Mouse (Mus musculus) hindbrain, embryonic 13.5 days (tissue): ENCODE results near the gene Ppfia3. TPM values are rescaled to one million over a fixed set of nuclear protein-coding genes. Genes with fewer than 3 reads are reported as not detected.
A peak's percentile ranks its signal among the peaks of the same experiment; 100 is the strongest.
"Not testable (repeated sequence)": the region's sequence is repeated elsewhere in the genome, so short reads cannot be mapped to it uniquely, and the experiment has no call there.

Source experiments
- ATAC-seq: fragments of 200-750 bp; cut with Nextera tagmentation; 2 replicates; pipeline ENCODE4 v1.8.0; 2017; ENCODE audit warnings: moderate TSS enrichment; ENCODE audit not compliant: low FRiP score
- H3K27ac ChIP-seq: fragments of 300-500 bp; sonication (generic); 2 replicates; pipeline ENCODE4 v1.5.1; 2015; ENCODE audit warnings: inconsistent platforms, mild to moderate bottlenecking, moderate library complexity
- H3K27me3 ChIP-seq: fragments of 300-500 bp; sonication (generic); 2 replicates; pipeline ENCODE4 v1.6.1; 2015; ENCODE audit warnings: mild to moderate bottlenecking, inconsistent platforms
- H3K36me3 ChIP-seq: fragments of 300-500 bp; sonication (generic); 2 replicates; pipeline ENCODE4 v1.6.1; 2015; ENCODE audit warnings: mild to moderate bottlenecking, inconsistent platforms
- H3K4me1 ChIP-seq: fragments of 300-500 bp; sonication (generic); replicated peaks from 2 replicates; pipeline ENCODE4 v1.6.1; 2015; ENCODE audit warnings: inconsistent platforms
- H3K4me2 ChIP-seq: fragments of 300-500 bp; sonication (generic); 2 replicates; pipeline ENCODE4 v1.6.1; 2015; ENCODE audit warnings: inconsistent platforms, mild to moderate bottlenecking, moderate library complexity
- H3K4me3 ChIP-seq: fragments of 300-500 bp; sonication (generic); 2 replicates; pipeline ENCODE4 v1.5.1; 2015; ENCODE audit warnings: mild to moderate bottlenecking, inconsistent platforms
- H3K9ac ChIP-seq: fragments of 300-500 bp; sonication (generic); 2 replicates; pipeline ENCODE4 v1.6.1; 2015; ENCODE audit warnings: mild to moderate bottlenecking, inconsistent platforms
- H3K9me3 ChIP-seq: fragments of 300-500 bp; sonication (generic); 2 replicates; pipeline ENCODE4 v1.6.1; 2016; ENCODE audit warnings: inconsistent platforms
- WGBS: fragments of 180-500 bp; shearing (Covaris S2); methylation state at CpG from one replicate; pipeline ENCODE4 v1.1.7; 2015; 5-methylcytosine and 5-hydroxymethylcytosine counted together
- polyA plus RNA-seq: library from polyadenylated mRNA; unstranded; fragments of >200 nt; fragmentation: Nextera tagmentation; extraction: Ambion mirVana; gene quantifications from 2 replicates; pipeline ENCODE4 v1.2.1, GENCODE M21; 2015

The Ppfia3 gene
- polyA plus RNA-seq, 1 experiment from 2014 or later = 19.9 TPM

DNA sequence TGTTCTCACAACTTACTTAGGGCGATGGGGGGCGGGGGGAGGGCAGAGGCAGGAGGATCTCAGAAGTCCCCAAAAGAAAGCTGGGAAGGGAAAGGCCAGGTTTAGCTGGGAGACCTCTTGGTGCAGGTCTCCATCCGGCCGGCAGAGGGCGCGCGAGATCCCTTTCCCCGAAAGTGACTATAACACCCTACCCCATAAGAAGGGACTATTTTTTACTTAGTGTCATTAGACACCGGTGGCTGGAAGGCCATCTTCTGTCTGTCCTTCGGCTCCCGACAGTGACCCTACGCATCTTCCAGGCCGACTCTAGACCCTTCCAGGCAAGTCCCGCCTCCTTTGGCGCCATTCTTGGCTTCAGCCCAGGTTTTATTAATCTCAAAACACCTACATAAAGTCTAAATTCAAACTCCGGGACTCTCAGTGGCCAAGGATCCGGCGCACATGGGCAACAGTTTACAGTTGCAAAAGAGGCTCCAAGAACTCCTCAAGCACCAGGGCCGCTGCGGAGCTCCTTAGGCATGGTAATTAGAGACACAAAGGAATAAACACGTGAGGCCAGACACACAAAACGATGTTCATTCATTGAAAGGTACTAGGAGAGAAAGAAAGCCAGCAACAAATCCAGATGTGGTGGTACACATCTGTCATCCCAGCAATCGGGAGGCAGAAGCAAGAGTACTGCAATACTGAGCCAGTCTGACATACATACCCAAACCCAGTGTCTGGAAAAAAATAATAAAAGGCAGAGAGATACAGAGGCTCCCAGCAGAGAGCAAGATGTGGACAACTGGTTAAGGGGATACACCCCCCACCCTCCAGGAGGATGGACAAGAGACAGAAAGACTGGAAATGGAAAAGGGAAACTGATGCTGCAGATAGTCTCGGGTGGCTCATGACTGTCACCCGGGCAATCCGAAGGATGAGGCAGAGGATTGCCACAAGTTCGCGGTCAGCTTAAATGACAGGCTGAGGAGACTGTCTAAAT is 38.6 kb upstream of the Ppfia3 start, which contains the start of gene Kcna7:
Kcna7 (plus strand) TSS at position 563 of the 985 bp plus-strand sequence.
- peak within 1 kb of the TSS; percentile 51 for H3K4me2 ChIP-seq
- no peak for ATAC-seq
- peak within 1 kb of the TSS; percentile 60 for H3K9ac ChIP-seq
- H3K4me1 ChIP-seq = peaks cover 14% of the 10 kb centered on the region
- H3K36me3 ChIP-seq = no peaks in the 10 kb centered on the region
- WGBS = 12% methylated on average over 28 of the region's 28 CpGs
- peaks cover 57% of the 10 kb centered on the region for H3K27me3 ChIP-seq
- H3K27ac ChIP-seq = no peak within 1 kb of the TSS
- H3K9me3 ChIP-seq = no peaks in the 10 kb centered on the region
- peak within 1 kb of the TSS; percentile 34 for H3K4me3 ChIP-seq

DNA sequence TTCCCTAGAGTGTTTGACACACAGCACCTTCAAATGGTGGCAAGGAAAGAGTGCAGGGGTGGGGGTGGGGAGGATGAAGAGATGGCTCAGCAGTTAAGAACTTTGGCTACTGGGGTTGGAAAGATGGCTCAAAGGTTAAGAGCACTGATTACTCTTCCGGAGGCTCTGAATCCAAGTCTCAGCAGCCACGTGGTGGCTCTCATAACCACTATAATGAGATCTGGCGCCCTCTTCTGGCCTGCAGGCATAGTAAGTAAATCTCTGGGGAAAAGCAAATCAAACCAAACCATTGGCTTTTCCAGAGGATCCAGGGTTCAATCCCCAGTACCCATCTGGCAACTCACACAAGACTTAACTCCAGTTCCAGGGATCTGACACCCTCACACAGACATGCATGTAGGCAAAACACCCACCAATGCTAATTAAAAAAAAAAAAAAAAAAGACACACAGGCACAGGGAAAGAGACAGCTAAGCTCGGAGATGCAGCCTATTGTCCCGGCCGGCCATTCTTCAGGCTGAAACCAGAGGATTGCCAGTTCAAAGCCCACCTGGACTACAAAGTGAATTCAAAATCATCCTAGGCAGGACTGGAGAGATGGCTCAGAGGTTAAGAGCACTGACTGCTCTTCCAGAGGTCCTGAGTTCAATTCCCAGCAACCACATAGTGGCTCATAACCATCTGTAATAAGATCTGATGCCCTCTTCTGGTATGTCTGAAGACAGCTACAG is 36.9 kb upstream of the Ppfia3 start:
- no peaks in the 10 kb centered on the region for H3K9me3 ChIP-seq
- no peaks in the 10 kb centered on the region for H3K36me3 ChIP-seq
- WGBS = 44% methylated on average over 6 of the region's 6 CpGs
- ATAC-seq = no peak
- peaks cover 14% of the 10 kb centered on the region for H3K4me1 ChIP-seq
- no peak overlapping the region for H3K4me2 ChIP-seq
- H3K27ac ChIP-seq = no peak overlapping the region
- H3K9ac ChIP-seq = no peak overlapping the region
- H3K27me3 ChIP-seq = peaks cover 40% of the 10 kb centered on the region
- H3K4me3 ChIP-seq = no peak overlapping the region

DNA sequence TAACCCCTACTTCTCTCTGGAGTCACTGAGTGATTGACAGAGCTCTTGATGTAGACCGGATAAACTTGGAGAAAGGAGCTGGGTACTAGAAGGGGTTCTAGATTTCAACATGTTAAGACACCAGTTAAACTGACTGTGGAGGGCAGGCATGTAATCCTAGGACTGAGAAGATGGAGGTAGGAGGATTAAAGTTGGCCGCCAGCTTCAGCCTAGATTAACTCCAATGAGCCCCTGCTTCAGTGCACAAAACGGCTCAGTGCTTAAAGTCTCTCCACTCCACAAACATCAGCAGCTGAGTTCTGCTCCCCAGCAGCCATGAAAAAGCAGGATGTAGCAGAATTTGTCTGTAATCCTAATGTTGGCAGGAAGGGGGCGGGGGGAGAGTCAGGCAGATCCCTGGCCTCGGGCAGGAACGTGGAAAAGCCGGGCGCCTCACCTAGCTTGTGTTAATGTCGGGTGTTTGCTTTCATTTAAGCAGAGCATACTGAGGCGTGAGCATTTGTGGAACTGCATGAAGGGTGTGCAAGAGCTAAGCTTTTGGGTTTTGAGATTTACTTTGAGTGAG is 34.8 kb upstream of the Ppfia3 start:
- H3K27ac ChIP-seq = no peak overlapping the region
- peaks cover 11% of the 10 kb centered on the region for H3K4me1 ChIP-seq
- no peak for ATAC-seq
- H3K4me3 ChIP-seq = no peak overlapping the region
- WGBS = 81% methylated on average over 10 of the region's 10 CpGs
- H3K27me3 ChIP-seq = peaks cover 20% of the 10 kb centered on the region
- H3K36me3 ChIP-seq = no peaks in the 10 kb centered on the region
- H3K4me2 ChIP-seq = no peak overlapping the region
- no peaks in the 10 kb centered on the region for H3K9me3 ChIP-seq
- H3K9ac ChIP-seq = no peak overlapping the region

DNA sequence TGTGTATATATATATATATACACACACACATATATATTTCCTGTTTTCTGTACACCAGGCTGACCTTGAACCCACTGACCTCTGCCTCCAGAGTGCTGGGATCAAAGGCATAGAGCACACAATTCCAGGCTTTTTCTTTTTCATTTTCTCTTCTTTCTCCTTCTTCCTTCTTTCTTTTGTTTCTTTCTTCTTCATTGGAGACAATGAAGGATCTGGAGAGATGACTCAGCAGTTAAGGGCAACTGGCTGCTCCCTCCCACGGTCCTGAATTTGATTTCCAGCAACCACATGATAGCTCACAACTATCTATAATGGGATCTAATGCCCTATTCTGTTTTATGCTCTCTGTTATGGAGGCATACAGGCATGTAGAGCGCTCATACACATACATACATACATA is 30.0 kb upstream of the Ppfia3 start:
- H3K27ac ChIP-seq = no peak overlapping the region
- H3K36me3 ChIP-seq = peaks cover 10% of the 10 kb centered on the region
- no peaks in the 10 kb centered on the region for H3K9me3 ChIP-seq
- H3K9ac ChIP-seq = no peak overlapping the region
- H3K4me3 ChIP-seq = no peak overlapping the region
- no peaks in the 10 kb centered on the region for H3K27me3 ChIP-seq
- no peak overlapping the region for H3K4me2 ChIP-seq
- ATAC-seq = no peak
- WGBS = 74% methylated on average over 2 of the region's 2 CpGs
- peaks cover 30% of the 10 kb centered on the region for H3K4me1 ChIP-seq

DNA sequence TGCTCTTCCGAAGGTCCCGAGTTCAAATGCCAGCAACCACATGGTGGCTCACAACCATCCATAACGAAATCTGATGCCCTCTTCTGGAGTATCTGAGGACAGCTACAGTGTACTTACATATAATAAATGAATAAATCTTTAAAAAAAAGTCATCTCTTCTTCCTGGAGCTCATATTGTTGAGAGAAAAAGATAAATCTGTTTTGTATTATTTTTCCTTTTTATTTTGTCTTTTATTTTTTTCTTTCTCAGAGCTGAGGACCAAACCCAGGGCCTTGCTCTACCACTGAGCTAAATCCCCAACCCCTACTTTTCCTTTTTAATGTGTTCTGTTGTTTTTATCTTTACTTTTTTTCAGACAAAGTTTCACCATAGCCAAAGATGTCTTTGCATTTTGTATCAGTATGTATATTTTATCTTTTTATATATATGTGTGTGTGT is 29.5 kb upstream of the Ppfia3 start:
- WGBS = 4% methylated on average over 3 of the region's 3 CpGs
- not testable (repeated sequence) for H3K9me3 ChIP-seq, H3K9ac ChIP-seq, H3K27me3 ChIP-seq
- peak overlapping the region; percentile 86 for H3K27ac ChIP-seq
- H3K36me3 ChIP-seq = peaks cover 14% of the 10 kb centered on the region
- peaks cover 31% of the 10 kb centered on the region for H3K4me1 ChIP-seq
- peak; percentile 23 for ATAC-seq
- H3K4me2 ChIP-seq = peak overlapping the region; percentile 58
- peak overlapping the region; percentile 72 for H3K4me3 ChIP-seq

DNA sequence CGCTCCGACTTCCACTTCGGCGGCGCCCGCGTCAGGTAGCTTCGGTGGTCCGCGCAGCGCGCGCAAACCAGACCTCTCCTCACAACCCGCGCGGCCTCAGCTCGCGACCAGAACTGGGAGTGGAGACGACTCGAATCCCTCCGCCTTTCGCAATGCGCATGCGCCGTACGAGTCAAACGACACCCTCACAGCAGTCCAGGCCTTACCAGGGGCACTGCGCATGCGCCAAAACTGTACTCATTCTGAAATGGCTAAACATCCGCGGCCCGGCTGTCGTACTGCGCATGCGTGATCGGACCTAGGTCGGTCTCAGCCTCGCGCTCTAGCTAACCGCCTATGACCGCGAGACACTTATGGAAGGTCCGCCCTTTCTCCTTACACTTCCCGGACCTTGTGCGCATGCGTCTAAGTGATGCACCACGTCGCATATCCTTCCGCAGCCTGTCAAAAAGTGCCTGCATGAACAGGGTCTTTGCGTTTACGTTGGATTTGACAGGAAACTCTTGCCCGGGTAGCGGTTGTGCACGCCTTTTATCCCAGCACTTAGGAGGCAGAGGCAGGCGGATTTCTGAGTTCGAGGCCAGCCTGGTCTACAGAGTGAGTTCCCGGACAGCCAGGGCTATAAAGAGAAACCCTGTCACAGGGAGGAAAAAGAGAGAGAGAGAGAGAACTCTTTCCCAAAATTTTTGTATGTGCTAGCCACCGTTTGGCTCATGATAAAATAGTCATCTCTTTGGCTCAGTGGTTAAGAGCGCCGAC is 28.9 kb upstream of the Ppfia3 start, which contains the start of gene Snrnp70:
Snrnp70 (minus strand) TSS at position 165 of the 759 bp plus-strand sequence.
- peaks cover 19% of the 10 kb centered on the region for H3K36me3 ChIP-seq
- no peaks in the 10 kb centered on the region for H3K9me3 ChIP-seq
- H3K4me3 ChIP-seq = peak within 1 kb of the TSS; percentile 72
- no peaks in the 10 kb centered on the region for H3K27me3 ChIP-seq
- peak within 1 kb of the TSS; percentile 98 for H3K27ac ChIP-seq
- peaks cover 31% of the 10 kb centered on the region for H3K4me1 ChIP-seq
- peak; percentile 97 for ATAC-seq
- H3K4me2 ChIP-seq = peak within 1 kb of the TSS; percentile 99
- peak within 1 kb of the TSS; percentile 93 for H3K9ac ChIP-seq
- under 1% methylated on average over 60 of the region's 60 CpGs for WGBS

DNA sequence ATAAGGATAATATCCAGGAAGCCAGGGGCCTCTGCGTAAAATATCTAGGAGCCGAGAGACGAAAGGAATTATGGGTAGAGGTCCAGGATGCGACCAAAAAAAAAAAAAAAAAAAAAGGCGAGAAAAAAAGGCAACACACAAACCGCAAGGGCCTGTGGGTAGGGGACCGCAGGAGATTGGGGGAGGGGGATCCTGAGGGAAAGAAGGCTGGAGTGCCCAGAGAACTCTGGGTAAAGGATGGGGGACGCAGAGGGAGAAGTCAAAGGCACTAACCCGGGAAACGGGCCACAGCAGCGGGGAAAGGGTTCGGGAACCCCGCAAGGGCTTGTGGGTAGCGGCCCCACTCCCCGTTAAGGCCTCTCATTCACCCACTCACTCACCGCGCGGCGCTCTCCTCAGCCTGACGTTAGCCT is 28.3 kb upstream of the Ppfia3 start:
- H3K4me1 ChIP-seq = peaks cover 31% of the 10 kb centered on the region
- H3K36me3 ChIP-seq = peaks cover 25% of the 10 kb centered on the region
- H3K27me3 ChIP-seq = no peaks in the 10 kb centered on the region
- WGBS = 0% methylated on average over 16 of the region's 20 CpGs
- no peaks in the 10 kb centered on the region for H3K9me3 ChIP-seq
- peak overlapping the region; percentile 93 for H3K9ac ChIP-seq
- peak overlapping the region; percentile 99 for H3K4me2 ChIP-seq
- H3K27ac ChIP-seq = peak overlapping the region; percentile 98
- peak overlapping the region; percentile 72 for H3K4me3 ChIP-seq
- ATAC-seq = peak; percentile 82

DNA sequence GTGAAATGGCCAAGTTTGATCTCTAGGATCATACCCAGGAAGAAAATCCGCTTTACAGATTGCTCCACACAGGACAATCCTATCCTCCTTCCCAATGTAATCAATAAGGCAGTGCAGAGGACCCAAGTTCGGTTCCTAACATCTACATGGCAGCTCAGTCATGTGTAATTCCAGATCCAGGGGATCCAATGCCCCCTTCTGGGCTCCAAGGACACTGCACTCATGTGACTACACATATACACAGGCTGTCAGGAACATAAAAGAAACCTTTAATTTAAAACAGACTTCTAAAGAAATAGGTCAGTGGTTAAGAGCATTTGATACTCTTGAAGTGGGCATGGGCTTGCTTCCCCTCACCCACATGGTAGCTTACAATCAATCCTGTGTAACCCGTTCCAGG is 19.3 kb upstream of the Ppfia3 start:
- Histone ChIP-seq H3K9me3 (no peaks in the 10 kb centered on the region), H3K4me1 (no peaks in the 10 kb centered on the region), H3K4me2 (no peak overlapping the region), H3K27me3 (no peaks in the 10 kb centered on the region), H3K27ac (no peak overlapping the region), H3K4me3 (no peak overlapping the region), H3K9ac (no peak overlapping the region), H3K36me3 (peaks cover 96% of the 10 kb centered on the region)
- WGBS = 94% methylated on average over 3 of the region's 3 CpGs
- ATAC-seq = no peak

DNA sequence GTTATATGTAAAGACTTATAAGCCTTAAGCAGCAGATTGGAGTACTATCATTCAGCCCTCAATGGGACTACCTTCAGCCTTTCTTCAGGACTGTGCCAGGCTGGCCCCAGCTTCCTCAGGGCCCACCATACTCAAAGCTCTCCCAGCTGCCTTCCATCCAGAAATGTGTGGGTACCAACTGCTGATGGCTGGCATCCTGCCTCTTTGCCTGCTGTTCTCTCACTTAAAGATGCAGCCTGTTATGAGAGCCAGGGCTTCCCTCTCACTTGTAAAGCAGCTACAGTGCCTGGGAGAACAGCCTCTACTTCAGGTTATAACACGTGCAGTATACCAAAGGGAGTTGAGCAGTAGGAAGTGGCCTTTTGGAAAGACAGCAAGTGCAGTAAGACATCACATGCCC is 9.2 kb upstream of the Ppfia3 start:
- Histone ChIP-seq H3K9me3 (no peaks in the 10 kb centered on the region), H3K27ac (no peak overlapping the region), H3K36me3 (peaks cover 87% of the 10 kb centered on the region), H3K9ac (no peak overlapping the region), H3K4me1 (no peaks in the 10 kb centered on the region), H3K27me3 (no peaks in the 10 kb centered on the region), H3K4me2 (no peak overlapping the region), H3K4me3 (no peak overlapping the region)
- WGBS = 97% methylated on average over 1 of the region's 1 CpGs
- no peak for ATAC-seq

DNA sequence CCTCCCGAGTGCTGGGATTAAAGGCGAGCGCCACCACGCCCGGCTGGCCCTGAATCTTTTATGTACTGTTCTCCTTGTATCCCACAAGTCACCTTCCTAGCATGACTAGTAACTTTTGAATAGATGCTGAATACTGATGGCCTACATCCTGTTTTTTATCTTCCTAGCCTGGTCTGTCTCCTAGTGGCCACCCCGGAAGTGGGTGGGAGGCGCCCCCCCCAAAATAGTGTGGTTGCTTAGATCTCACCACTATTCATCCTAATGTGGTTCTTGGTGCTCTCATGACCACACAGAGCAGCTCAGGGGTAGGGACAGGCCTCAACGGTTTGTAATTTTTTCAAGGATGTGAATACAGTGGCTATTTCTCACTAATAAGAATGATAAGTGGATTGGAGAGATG is 7.8 kb upstream of the Ppfia3 start:
- Histone ChIP-seq H3K4me3 (no peak overlapping the region), H3K9ac (no peak overlapping the region), H3K4me2 (no peak overlapping the region), H3K27me3 (peaks cover 3% of the 10 kb centered on the region), H3K36me3 (peaks cover 73% of the 10 kb centered on the region), H3K27ac (no peak overlapping the region), H3K4me1 (peaks cover 14% of the 10 kb centered on the region), H3K9me3 (no peaks in the 10 kb centered on the region)
- no peak for ATAC-seq
- WGBS = 97% methylated on average over 8 of the region's 8 CpGs

DNA sequence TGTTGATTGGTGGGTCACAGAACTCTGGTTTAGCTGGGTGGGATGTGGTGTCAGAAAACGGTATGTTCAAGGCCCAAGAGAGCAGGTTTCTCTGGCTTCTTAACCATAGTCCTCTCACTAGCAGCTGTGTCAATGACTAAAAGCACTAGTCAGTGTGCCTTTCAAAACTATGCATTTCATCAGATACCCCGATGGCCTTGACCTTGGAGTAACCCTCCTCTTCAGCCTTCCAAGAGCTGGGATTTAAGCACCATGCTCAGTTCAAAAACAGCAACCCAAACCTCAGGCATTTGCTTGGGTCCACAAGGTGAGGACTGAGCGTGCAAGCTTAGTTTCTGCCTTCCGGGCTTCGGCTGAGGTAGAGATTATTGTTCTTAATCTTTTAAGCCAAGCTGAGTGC is 5.6 kb upstream of the Ppfia3 start:
- no peak overlapping the region for H3K4me2 ChIP-seq
- H3K4me1 ChIP-seq = peaks cover 31% of the 10 kb centered on the region
- H3K4me3 ChIP-seq = no peak overlapping the region
- H3K27ac ChIP-seq = no peak overlapping the region
- no peak overlapping the region for H3K9ac ChIP-seq
- no peak for ATAC-seq
- H3K9me3 ChIP-seq = no peaks in the 10 kb centered on the region
- H3K36me3 ChIP-seq = peaks cover 50% of the 10 kb centered on the region
- WGBS = 91% methylated on average over 5 of the region's 5 CpGs
- peaks cover 19% of the 10 kb centered on the region for H3K27me3 ChIP-seq
